Mouse (Mus musculus) heart, postnatal 4 days (tissue): Measurements from ENCODE around the gene Mknk1. TPM values are rescaled to one million over a fixed set of nuclear protein-coding genes. Genes with fewer than 3 reads are reported as not detected.
A peak's percentile ranks its signal among the peaks of the same experiment; 100 is the strongest.

Experiments used
- DNase-seq: peaks from one replicate; pipeline ENCODE4 v3.0.0; 2021
- total RNA-seq, 2 experiments: library from RNA; stranded (reverse); gene quantifications; 2 replicates each; pipeline ENCODE4 v1.2.3; 2021

Gene Mknk1
- total RNA-seq, 2 experiments from 2014 or later = 22.1 to 23.6 TPM

DNA sequence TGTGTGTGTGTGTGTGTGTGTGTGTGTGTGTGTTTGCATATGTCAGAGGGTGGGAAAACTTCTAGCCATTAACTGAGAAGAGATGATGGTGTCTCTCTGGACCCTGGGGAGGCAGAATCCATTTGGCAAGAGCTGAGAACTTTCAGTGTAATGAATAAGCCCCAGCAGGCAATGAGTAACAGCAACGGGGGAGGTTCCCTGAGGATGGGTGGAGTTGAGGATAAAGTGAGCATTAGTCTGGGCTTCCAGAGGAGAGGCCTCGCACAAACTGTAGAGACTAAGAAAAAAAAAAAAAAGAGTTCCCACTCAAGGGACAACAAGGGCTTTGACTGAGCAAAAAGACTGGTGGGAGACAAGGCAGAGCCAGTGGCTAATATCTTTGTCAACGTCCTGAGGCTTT, 55.3 kb downstream of the Mknk1 start:
- DNase-seq = no peak

- peak; percentile 11 for DNase-seq
Measured at GRCm38 (mm10) chr4:115897901-115898631, 59.1 kb downstream of the Mknk1 start.

DNA sequence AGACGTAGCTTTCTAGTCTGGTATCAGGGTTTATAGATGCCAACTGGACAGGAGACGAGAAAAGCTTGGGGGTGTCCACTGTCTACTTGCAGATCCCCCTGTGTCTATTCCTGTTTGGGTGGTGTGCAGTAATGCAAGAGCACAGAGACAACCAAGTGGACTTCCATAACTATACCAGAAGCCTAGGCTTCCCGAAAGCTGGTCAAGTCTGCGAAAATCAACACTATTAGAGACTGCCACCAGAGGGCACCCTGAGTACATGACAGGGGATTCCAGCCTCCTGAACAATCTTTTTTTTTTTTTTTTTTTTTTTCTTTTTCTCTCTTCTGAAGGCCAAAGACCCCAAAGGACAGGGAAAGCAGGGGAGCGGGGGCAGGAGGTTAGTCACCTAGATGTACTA, 63.8 kb downstream of the Mknk1 start:
- DNase-seq = peak; percentile 89

- no peak for DNase-seq
Measured at GRCm38 (mm10) chr4:115904375-115904774, 65.4 kb downstream of the Mknk1 start.

DNA sequence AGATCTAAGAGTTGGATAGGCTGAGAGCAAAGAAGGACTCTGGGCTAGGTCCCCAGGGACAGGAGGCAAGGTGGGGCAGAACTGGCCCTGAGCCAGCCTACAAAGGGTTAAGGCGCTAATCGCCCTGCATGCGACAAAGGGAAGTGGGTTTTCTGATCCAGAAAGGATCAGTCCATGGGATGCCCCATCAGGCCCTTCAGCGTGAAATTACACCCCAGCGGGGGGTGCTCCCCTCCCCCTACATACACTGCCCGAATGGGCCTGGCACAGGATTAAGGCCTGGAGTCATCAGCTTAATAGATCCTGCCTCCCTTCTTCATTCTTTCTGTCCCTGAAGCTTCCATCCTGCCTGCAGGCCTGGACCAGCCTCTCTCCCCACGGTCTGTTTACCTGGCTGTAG, 66.7 kb downstream of the Mknk1 start:
- DNase-seq = no peak

DNA sequence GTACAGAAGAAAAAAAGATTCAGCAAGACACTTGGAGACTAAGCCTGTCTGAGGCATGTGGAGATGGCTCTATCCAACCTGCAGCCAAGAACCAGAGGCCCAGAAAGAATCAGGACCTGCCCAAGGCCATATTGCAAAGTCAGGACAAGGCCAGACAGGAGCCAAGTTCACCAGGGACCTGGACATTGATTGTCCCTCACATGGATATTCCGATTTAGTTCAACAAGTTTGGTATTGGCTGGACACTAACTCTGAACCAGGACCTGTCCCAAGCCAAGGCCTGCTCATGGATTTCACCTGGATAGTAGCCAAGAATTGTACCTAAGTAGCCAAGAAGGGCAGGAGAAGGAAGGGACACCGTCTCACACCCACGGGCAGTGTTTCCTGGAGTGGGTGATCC, 67.8 kb downstream of the Mknk1 start:
- DNase-seq = no peak

DNA sequence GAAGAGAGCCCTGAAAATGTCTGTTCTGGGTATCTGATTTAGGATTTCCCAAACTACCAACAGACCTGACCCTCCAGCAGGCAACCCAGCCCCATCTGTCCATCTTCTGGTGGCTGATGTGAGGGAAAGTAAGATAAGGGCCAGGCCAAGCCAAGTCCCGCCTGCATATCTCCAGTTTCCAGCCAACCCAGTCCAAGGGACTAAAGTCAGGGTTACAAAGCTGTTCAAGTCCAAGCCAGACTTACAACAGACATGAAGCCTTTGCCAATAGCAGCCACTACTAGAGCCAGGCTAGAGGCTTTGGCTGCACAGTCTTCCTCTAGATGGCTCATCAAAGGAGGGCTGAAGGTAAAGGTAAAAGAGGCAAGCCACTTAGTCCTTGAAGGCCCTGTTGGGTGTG, 69.0 kb downstream of the Mknk1 start:
- DNase-seq = no peak

DNA sequence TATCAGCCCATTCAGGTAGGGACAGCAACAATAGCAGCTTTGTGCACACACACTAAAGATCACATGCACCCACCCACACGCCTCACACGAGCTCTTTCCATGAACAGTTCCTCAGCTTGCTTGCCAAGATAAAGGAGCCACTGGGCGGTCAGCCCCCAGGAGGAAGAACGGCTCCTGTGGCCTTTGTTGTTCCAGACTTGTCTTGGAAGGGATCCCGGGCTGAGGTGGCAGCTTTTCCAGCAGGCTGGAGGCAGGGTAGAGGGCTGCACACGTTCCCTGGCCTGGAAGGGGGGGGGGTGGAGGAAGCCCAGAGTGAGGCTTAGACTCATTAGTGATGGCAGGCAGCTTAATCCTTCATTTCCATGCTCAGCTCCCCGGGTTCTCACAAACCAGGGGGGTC, 69.6 kb downstream of the Mknk1 start:
- DNase-seq = peak; percentile 58

- DNase-seq = no peak
Measured at GRCm38 (mm10) chr4:115911586-115911985, 72.6 kb downstream of the Mknk1 start.

- no peak for DNase-seq
Measured at GRCm38 (mm10) chr4:115919911-115920310, 80.9 kb downstream of the Mknk1 start.

DNA sequence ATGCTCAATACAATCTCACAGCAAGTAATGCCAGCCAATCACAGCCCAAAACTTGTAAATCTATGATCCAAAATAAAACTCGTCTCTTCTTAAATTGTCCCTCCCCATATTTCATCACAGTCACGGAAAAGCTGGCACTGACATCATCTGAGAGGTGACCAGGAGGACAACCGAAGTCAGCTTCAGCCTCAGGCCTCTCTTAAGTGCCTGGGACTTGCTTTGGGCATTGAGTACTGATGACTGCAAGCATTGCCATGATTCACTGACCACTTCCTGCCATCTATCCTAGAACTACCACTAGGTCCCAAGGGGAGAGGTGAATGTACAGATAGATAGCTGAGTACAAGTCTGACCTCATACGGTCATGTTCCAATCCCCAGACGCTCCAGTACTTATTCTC, 83.7 kb downstream of the Mknk1 start:
- no peak for DNase-seq

DNA sequence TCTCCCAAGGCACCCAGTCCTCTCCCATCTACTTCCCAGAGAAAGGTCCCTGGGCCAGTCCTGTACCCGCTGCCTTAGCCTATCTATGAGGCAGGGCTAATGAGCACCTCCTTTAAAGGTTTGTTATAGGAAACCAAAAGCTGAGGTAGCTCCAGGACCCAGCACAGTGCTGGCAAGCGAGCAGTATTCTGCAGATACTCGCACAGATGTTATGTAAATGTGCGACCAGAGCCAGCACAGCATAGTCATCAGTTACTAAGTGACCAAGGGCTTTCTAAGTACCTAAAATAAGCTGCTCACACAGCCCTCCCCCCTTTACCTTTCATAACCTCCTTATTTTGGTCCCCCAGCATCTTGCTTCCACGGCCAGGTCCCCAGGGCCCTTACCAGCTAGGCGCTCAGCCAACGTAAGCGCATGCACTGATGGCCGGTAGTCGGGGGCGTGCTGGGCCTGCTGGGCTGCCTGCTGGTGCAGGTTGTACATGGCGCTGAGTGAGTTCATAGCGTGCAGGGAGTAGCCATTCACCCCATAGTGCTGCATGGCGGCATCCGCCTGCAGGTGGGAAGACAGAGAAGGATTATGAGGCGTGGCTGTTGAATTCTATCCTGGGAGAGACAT, 84.4 kb downstream of the Mknk1 start:
- no peak for DNase-seq

- no peak for DNase-seq
Measured at GRCm38 (mm10) chr4:115927637-115928036, 88.6 kb downstream of the Mknk1 start.

Other genes starting within 250 kb of the Mknk1 start
- not detected for gene Cyp4a32, start 238.2 kb upstream of the Mknk1 start, total RNA-seq
- gene Cyp4b1, start 191.5 kb upstream of the Mknk1 start, total RNA-seq = 10 to 100 TPM in 1 of 2 experiments, 1 to 10 TPM in 1; 9.0 to 10.2 TPM
- 10 to 100 TPM; 33.4 to 35.2 TPM for gene Efcab14, start 101.5 kb upstream of the Mknk1 start, total RNA-seq
- gene Tex38, start 58.2 kb upstream of the Mknk1 start, total RNA-seq = 1 to 10 TPM in 1 of 2 experiments, under 1 TPM in 1; 0.60 to 1.2 TPM
- gene Atpaf1, start 54.4 kb upstream of the Mknk1 start, total RNA-seq = 10 to 100 TPM; 56.1 to 59.3 TPM
- 1 to 10 TPM; 6.3 to 8.1 TPM for gene Mob3c, start 11.1 kb upstream of the Mknk1 start, total RNA-seq
- gene Kncn, start 45.2 kb downstream of the Mknk1 start, total RNA-seq = not detected
- not detected for gene 6430628N08Rik, start 51.5 kb downstream of the Mknk1 start, total RNA-seq
- gene Dmbx1, start 100.7 kb downstream of the Mknk1 start, total RNA-seq = not detected
- 1 to 10 TPM; 1.3 to 1.6 TPM for gene Faah, start 178.7 kb downstream of the Mknk1 start, total RNA-seq
- gene Nsun4, start 214.7 kb downstream of the Mknk1 start, total RNA-seq = 10 to 100 TPM; 27.0 to 28.6 TPM
- gene Uqcrh, start 235.9 kb downstream of the Mknk1 start, total RNA-seq = 1,000 to 10,000 TPM; 1,575 to 1,686 TPM
- gene Lrrc41, start 236.1 kb downstream of the Mknk1 start, total RNA-seq = 10 to 100 TPM; 40.6 to 41.5 TPM